Mouse (Mus musculus) cerebellum, adult (tissue): ENCODE results near the gene Accsl.

ENCODE experiments used
- ATAC-seq: cut with Nextera tagmentation; 2 replicates; pipeline ENCODE4 v1.9.2; 2017; ENCODE audit warnings: mild to moderate bottlenecking, moderate library complexity, mixed read lengths; ENCODE audit not compliant: insufficient number of reproducible peaks, low FRiP score, low TSS enrichment

Gene Accsl

DNA sequence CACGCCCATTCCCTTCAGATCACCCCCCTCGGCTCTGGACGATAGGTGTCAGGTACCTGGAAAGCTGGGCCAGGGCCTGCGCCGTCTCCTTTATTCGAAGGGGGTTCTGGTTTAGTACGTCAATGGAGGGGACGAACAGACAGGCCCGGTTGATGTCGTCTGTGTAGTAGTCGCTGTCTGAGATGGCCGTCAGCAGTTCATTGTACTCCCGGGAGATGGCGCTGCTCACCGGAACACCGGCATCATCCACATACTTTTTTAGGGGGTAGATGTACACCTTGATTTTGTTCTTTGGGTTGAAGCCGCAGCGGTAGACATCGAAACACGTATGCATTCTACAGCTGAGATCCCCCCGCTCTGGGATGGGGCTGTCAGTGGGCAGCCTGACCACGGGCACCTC, 55.6 kb downstream of the Accsl start:
- no peak; the same call in 1 of the 2 replicates for ATAC-seq

DNA sequence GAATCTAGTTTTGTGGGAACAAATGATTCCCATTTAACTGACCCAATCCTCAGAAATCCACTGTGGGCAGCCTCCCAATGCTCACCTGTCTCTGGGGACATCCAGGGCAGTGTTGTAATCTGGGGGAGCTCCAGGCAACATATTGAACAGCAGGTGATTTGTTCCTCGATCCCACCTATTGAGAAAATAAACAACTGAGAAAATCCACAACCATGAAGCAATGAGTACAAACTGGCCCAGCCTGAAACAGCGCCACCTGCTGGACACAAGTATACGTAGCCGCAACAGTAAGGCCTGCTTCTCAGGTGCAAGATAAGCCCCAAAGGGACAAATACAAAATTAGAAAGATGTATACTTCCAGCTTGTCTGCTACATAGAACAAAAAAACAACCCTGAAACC, 57.1 kb downstream of the Accsl start:
- no peak for ATAC-seq

DNA sequence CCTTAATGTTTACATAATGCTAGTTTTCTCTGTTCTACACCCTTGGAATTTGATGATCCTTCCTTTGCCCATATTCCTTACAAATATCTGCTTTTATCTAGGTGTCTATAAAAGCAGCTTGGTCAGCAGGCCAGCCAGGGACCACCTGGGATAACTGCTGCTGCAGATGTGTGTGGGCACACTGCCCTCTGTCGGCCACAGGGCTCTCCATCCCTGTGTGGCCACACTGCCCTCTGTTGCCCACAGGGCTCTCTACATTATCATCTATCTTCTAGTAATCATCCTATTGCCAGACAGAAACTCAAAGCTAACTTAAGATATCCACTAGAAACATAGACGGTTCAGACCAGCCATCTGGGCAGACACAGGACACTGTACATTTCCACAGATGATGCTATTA, 59.0 kb downstream of the Accsl start:
- ATAC-seq = peak; percentile 49; the same call in 1 of the 2 replicates

DNA sequence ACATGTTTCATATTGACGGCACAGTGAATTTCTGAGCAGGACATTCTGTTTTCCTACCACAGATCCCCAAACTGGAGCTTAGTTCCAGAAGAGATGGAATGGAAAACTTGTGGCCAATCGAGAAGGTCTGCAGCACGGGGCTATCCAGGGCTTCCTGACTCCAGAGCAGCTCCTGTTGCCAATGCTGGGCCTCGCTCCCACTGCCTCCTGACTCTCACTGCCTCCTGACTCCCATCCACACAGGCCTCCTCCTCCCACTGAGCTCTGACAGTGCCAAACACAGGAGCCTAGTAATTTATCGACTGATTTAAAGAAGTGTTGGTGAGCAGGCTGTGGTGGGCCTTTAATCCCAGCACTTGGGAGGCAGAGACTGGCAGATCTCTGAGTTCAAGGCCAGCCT, 60.9 kb downstream of the Accsl start:
- ATAC-seq = no peak

DNA sequence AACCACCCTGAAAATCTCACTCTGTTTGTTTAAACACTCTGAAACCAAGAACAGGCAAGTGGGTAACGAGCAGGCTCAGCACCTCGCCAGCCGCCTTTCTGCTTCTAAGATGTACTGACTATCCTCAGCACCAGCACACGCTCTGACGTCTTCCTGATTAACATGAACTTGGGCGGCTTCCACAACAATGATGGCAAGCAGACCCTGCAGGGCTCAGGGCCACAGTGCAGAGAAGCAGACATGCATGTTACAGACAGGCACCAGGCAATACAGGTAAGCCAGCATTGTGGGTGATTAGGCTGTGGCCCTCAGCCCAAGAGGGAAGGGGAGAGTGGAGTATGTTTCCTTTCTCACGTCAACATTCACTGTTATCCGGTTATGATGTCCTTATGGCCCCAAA, 61.5 kb downstream of the Accsl start:
- no peak for ATAC-seq

DNA sequence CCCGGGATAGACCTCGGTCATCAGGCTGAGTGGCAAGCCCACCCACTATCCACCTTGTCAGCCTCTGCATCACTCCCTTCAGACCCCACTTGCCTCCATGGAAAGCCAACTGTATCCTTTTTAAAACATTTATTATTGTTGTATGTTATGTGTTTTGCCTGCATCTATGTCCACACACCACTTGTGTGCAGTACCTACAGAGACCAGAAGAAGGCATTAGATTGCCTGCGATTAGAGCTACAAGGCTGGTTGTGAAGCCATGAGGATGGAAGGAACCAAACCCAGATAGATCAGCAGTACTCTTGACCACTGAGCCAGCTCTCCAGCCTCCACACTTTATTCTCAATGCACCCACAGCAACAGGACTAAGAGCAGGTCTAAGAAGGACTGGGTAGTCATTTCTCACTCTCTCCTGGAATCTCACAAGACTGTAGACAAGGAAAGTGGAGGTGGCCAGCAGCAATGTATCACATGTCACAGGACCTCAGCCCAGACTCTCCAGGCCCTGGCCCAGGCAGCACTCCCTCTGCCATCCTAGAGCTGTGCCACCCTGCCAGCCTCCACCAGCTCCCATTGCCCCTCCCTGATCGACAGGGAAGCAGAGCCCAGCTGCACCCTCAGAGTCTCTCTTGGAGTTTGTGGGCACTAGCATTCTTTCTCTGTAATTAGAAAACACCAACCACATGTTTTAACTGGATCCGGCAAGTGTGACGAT, 62.3 kb downstream of the Accsl start:
- no peak for ATAC-seq

DNA sequence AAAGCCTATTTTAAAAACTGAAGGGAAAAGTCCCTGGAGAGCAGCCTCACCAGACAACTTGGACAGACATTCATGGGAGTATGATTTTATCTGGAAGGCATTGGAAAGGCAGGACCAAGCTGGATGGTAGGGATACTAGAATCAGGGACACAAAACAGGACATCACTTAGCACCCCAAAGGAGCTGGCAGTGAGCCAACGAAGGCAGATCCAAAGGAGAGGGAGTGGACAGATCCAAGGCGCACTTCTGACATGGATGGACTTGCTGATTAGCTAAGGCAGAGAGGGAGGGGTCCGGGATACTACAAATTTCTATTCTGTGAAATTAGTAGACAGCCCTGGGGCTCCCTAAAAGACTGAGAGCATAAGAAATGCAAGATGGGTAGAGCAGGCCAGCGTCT, 63.4 kb downstream of the Accsl start:
- no peak for ATAC-seq
